Mouse (Mus musculus) bone marrow, adult 2 months (tissue): Measurements from ENCODE around the gene Pdss2.

Source experiments
- CTCF ChIP-seq: fragments of 200-500 bp; IDR thresholded peaks from 2 replicates; pipeline ENCODE4 v1.5.1; 2011; ENCODE audit warnings: low read length, control low read depth; ENCODE audit not compliant: control insufficient read depth, insufficient read depth
- POLR2A ChIP-seq: fragments of 200-500 bp; IDR thresholded peaks from 2 replicates; pipeline ENCODE4 v1.6.1; 2011; ENCODE audit warnings: low read depth, mild to moderate bottlenecking, control low read depth, low read length, borderline replicate concordance; ENCODE audit not compliant: control insufficient read depth

GRCm38 (mm10) chr10:43504291-43504690 is 283.0 kb downstream of the Pdss2 start:
- TF ChIP-seq POLR2A (no peak), CTCF (no peak)
